Mouse (Mus musculus) lung, embryonic 15.5 days (tissue): Measurements from ENCODE around the gene Nectin4. TPM values are rescaled to one million over a fixed set of nuclear protein-coding genes. Genes with fewer than 3 reads are reported as not detected.
"Not testable (repeated sequence)": the region's sequence is repeated elsewhere in the genome, so short reads cannot be mapped to it uniquely, and the experiment has no call there.

Experiments used
- ATAC-seq: fragments of 200-750 bp; cut with Nextera tagmentation; 2 replicates; pipeline ENCODE4 v1.8.0; 2017; ENCODE audit warnings: moderate number of reproducible peaks, borderline replicate concordance; ENCODE audit not compliant: low FRiP score, low TSS enrichment; ENCODE audit errors: extremely low read depth
- H3K27ac ChIP-seq: fragments of 300-500 bp; sonication (generic); 2 replicates; pipeline ENCODE4 v1.5.1; 2015; ENCODE audit warnings: moderate library complexity, mild to moderate bottlenecking, inconsistent platforms
- H3K27me3 ChIP-seq: fragments of 300-500 bp; sonication (generic); 2 replicates; pipeline ENCODE4 v1.6.1; 2015; ENCODE audit warnings: inconsistent platforms
- H3K36me3 ChIP-seq: fragments of 300-500 bp; sonication (generic); 2 replicates; pipeline ENCODE4 v1.6.1; 2015; ENCODE audit warnings: inconsistent platforms
- H3K4me1 ChIP-seq: fragments of 300-500 bp; sonication (generic); 2 replicates; pipeline ENCODE4 v1.6.1; 2015; ENCODE audit warnings: inconsistent platforms
- H3K4me2 ChIP-seq: fragments of 300-500 bp; sonication (generic); 2 replicates; pipeline ENCODE4 v1.6.1; 2015; ENCODE audit warnings: inconsistent platforms, mild to moderate bottlenecking, moderate library complexity
- H3K4me3 ChIP-seq: fragments of 300-500 bp; sonication (generic); 2 replicates; pipeline ENCODE4 v1.5.1; 2015; ENCODE audit warnings: mild to moderate bottlenecking, inconsistent platforms
- H3K9ac ChIP-seq: fragments of 300-500 bp; sonication (generic); 2 replicates; pipeline ENCODE4 v1.6.1; 2015; ENCODE audit warnings: inconsistent platforms
- H3K9me3 ChIP-seq: fragments of 300-500 bp; sonication (generic); 2 replicates; pipeline ENCODE4 v1.6.1; 2016; ENCODE audit warnings: inconsistent platforms
- WGBS: fragments of 180-500 bp; shearing (Covaris S2); methylation state at CpG from one replicate; pipeline ENCODE4 v1.1.7; 2015; 5-methylcytosine and 5-hydroxymethylcytosine counted together
- polyA plus RNA-seq: library from polyadenylated mRNA; unstranded; fragments of >200 nt; fragmentation: Nextera tagmentation; extraction: Ambion mirVana; gene quantifications from 2 replicates; pipeline ENCODE4 v1.2.1, GENCODE M21; 2015

Nectin4 gene
- polyA plus RNA-seq = 5.1 and 7.3 TPM in 2 replicates

GRCm38 (mm10) chr1:171369845-171370556, at the start of gene Nectin4:
Nectin4 (plus strand) TSS chr1:171370099.
- Histone ChIP-seq H3K4me1 (0 out of 2 replicates have a peak, but pooled peaks cover 17% of the 10 kb centered on the region), H3K27ac (peak within 1 kb of the TSS; percentile 58), H3K27me3 (no peaks in the 10 kb centered on the region), H3K9ac (no peak within 1 kb of the TSS), H3K4me3 (peak within 1 kb of the TSS; percentile 18), H3K36me3 (no peaks in the 10 kb centered on the region), H3K9me3 (no peaks in the 10 kb centered on the region), H3K4me2 (peak within 1 kb of the TSS; percentile 41)
- WGBS = 26% methylated on average over 20 of the region's 20 CpGs
- peak; percentile 69 for ATAC-seq

- ATAC-seq = no peak
- Histone ChIP-seq H3K4me2 (no peak overlapping the region; the same call in 1 of the 2 replicates), H3K4me3 (no peak overlapping the region), H3K36me3 (no peaks in the 10 kb centered on the region), H3K9ac (no peak overlapping the region), H3K27me3 (no peaks in the 10 kb centered on the region), H3K27ac (no peak overlapping the region), H3K4me1 (no peaks in the 10 kb centered on the region), H3K9me3 (no peaks in the 10 kb centered on the region)
- 25% methylated on average over 5 of the region's 5 CpGs for WGBS
Observed at GRCm38 (mm10) chr1:171320151-171320550, 49.7 kb upstream of the Nectin4 start.

GRCm38 (mm10) chr1:171321415-171321814, 48.5 kb upstream of the Nectin4 start:
- ATAC-seq = no peak
- H3K4me1 ChIP-seq = no peaks in the 10 kb centered on the region
- H3K27me3 ChIP-seq = no peaks in the 10 kb centered on the region
- H3K27ac ChIP-seq = no peak overlapping the region
- no peak overlapping the region for H3K4me3 ChIP-seq
- no peak overlapping the region for H3K9ac ChIP-seq
- H3K4me2 ChIP-seq = no peak overlapping the region
- H3K9me3 ChIP-seq = no peaks in the 10 kb centered on the region
- H3K36me3 ChIP-seq = no peaks in the 10 kb centered on the region

DNA sequence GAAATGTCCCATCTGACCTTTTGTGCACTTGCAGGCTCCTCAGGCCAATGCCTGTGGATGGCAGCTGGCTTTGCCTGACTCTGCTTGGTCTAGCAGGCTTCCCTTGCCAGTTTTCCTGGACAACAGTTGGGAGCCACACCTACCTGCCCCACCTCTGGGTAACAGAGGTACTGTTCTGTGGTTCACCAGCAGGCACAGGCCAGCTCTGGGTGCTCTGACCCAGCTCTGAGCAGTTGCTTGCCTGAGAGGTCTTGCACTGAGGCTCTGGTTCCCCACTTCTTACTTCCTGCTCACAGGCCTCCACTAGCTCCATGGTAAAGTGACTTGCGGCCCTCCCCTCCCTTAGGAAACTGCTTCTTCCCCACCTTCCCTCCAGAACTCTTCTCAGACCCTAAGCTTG, 47.9 kb upstream of the Nectin4 start:
- Histone ChIP-seq H3K4me2 (no peak overlapping the region), H3K4me3 (no peak overlapping the region), H3K27me3 (no peaks in the 10 kb centered on the region), H3K9ac (no peak overlapping the region), H3K27ac (no peak overlapping the region), H3K36me3 (no peaks in the 10 kb centered on the region), H3K4me1 (peaks cover under 1% of the 10 kb centered on the region; the same call in 1 of the 2 replicates), H3K9me3 (no peaks in the 10 kb centered on the region)
- ATAC-seq = no peak
- WGBS = 71% methylated on average over 1 of the region's 1 CpGs

DNA sequence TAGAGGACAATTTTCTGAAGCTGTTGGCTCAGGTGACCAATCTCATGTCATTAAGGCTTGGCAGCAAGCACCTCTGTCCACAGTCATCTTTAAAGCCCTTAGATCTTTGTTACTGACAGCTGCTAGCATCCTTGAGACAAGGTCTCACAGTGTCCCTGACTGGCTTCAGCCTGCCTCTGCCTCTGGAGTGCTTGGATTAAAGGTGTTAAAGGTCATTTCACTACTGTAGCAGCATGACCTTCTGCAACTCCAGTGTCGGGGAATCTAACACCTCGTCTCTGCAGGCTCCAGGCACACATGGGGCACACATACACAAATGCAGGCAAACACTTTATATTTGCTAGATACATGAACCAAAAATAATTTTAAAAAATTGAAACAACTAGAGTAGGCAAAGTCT, 44.3 kb upstream of the Nectin4 start:
- no peak overlapping the region for H3K4me2 ChIP-seq
- H3K4me3 ChIP-seq = no peak overlapping the region
- H3K27ac ChIP-seq = no peak overlapping the region
- no peak for ATAC-seq
- no peaks in the 10 kb centered on the region for H3K27me3 ChIP-seq
- no peak overlapping the region for H3K9ac ChIP-seq
- WGBS = 75% methylated on average over 2 of the region's 2 CpGs
- no peaks in the 10 kb centered on the region for H3K36me3 ChIP-seq
- H3K9me3 ChIP-seq = no peaks in the 10 kb centered on the region
- peaks cover 19% of the 10 kb centered on the region for H3K4me1 ChIP-seq

- not testable (repeated sequence) for H3K9me3 ChIP-seq, H3K27me3 ChIP-seq, H3K4me3 ChIP-seq, H3K4me2 ChIP-seq, H3K27ac ChIP-seq, H3K36me3 ChIP-seq, ATAC-seq, H3K9ac ChIP-seq
- peaks cover 28% of the 10 kb centered on the region for H3K4me1 ChIP-seq
- WGBS = 80% methylated on average over 4 of the region's 4 CpGs
Observed at GRCm38 (mm10) chr1:171326588-171326987, 43.3 kb upstream of the Nectin4 start.

- Histone ChIP-seq H3K9ac (peak overlapping the region; percentile 91), H3K9me3 (no peaks in the 10 kb centered on the region), H3K4me2 (peak overlapping the region; percentile 76), H3K27ac (peak overlapping the region; percentile 99), H3K4me1 (peaks cover 35% of the 10 kb centered on the region), H3K27me3 (no peaks in the 10 kb centered on the region), H3K36me3 (peaks cover 6% of the 10 kb centered on the region; the same call in 1 of the 2 replicates), H3K4me3 (peak overlapping the region; percentile 93)
- 15% methylated on average over 9 of the region's 9 CpGs for WGBS
- no peak for ATAC-seq
Observed at GRCm38 (mm10) chr1:171328244-171328643, 41.7 kb upstream of the Nectin4 start.

GRCm38 (mm10) chr1:171328839-171329432, 41.0 kb upstream of the Nectin4 start, which contains the start of gene Dedd:
Dedd (plus strand) TSS chr1:171329145.
- under 1% methylated on average over 48 of the region's 48 CpGs for WGBS
- Histone ChIP-seq H3K9ac (peak within 1 kb of the TSS; percentile 91), H3K27ac (peak within 1 kb of the TSS; percentile 99), H3K27me3 (no peaks in the 10 kb centered on the region), H3K9me3 (no peaks in the 10 kb centered on the region), H3K36me3 (peaks cover 6% of the 10 kb centered on the region; the same call in 1 of the 2 replicates), H3K4me1 (peaks cover 35% of the 10 kb centered on the region), H3K4me2 (peak within 1 kb of the TSS; percentile 76), H3K4me3 (peak within 1 kb of the TSS; percentile 93)
- ATAC-seq = peak; percentile 94

- ATAC-seq = peak; percentile 93
- peaks cover 6% of the 10 kb centered on the region; the same call in 1 of the 2 replicates for H3K36me3 ChIP-seq
- H3K27ac ChIP-seq = peak overlapping the region; percentile 99
- no peaks in the 10 kb centered on the region for H3K9me3 ChIP-seq
- peak overlapping the region; percentile 91 for H3K9ac ChIP-seq
- no peaks in the 10 kb centered on the region for H3K27me3 ChIP-seq
- H3K4me1 ChIP-seq = peaks cover 35% of the 10 kb centered on the region
- peak overlapping the region; percentile 76 for H3K4me2 ChIP-seq
- H3K4me3 ChIP-seq = peak overlapping the region; percentile 93
- WGBS = 0% methylated on average over 46 of the region's 61 CpGs
Observed at GRCm38 (mm10) chr1:171329433-171330215, 40.3 kb upstream of the Nectin4 start.

DNA sequence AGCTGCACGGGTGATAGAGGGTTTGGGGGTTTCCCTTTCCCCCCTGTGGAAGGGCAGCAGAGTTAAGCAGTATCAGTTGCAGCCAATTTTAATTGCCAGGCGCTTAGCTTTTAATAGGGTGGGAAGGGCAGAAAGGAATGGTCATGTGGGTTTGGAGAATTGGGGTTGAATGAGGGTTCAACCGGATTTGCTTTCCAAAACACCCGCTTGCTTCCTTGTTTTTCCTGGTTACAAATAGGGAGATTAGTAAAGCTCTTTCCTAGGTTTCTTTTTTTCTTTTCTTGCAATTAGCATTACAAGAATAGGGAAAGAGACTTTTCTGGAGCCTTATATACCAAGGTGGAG, 39.7 kb upstream of the Nectin4 start:
- WGBS = under 1% methylated on average over 4 of the region's 4 CpGs
- H3K4me1 ChIP-seq = peaks cover 35% of the 10 kb centered on the region

GRCm38 (mm10) chr1:171342262-171343207, 27.4 kb upstream of the Nectin4 start:
- H3K9ac ChIP-seq = no peak overlapping the region
- peaks cover 22% of the 10 kb centered on the region; the same call in 1 of the 2 replicates for H3K4me1 ChIP-seq
- H3K27ac ChIP-seq = no peak overlapping the region
- H3K4me3 ChIP-seq = no peak overlapping the region
- 85% methylated on average over 16 of the region's 16 CpGs for WGBS
- no peaks in the 10 kb centered on the region for H3K27me3 ChIP-seq
- 0 out of 2 replicates have a peak, but pooled peaks cover 4% of the 10 kb centered on the region for H3K9me3 ChIP-seq
- H3K4me2 ChIP-seq = no peak overlapping the region
- ATAC-seq = no peak
- peaks cover 58% of the 10 kb centered on the region for H3K36me3 ChIP-seq

More for the DNA sequence above, 39.7 kb upstream of the Nectin4 start:
- Histone ChIP-seq H3K27ac (peak overlapping the region; percentile 99), H3K36me3 (peaks cover 6% of the 10 kb centered on the region; the same call in 1 of the 2 replicates), H3K4me2 (peak overlapping the region; percentile 76), H3K27me3 (no peaks in the 10 kb centered on the region), H3K9me3 (no peaks in the 10 kb centered on the region), H3K9ac (peak overlapping the region; percentile 91), H3K4me3 (peak overlapping the region; percentile 93)
- ATAC-seq = no peak
